Mouse (Mus musculus) T-cell, adult 2 months (primary cell): ENCODE results near the gene Map1s.

Source experiments
- DNase-seq: peaks from one replicate; pipeline ENCODE4 v3.0.0; 2022; ENCODE audit warnings: low spot score

Gene Map1s

GRCm38 (mm10) chr8:70898661-70899198, 7.0 kb upstream of the Map1s start:
- no peak for DNase-seq

- no peak for DNase-seq
These were observed 6.5 kb upstream of the Map1s start for GRCm38 (mm10) chr8:70899226-70899625.

GRCm38 (mm10) chr8:70900872-70901387, 4.8 kb upstream of the Map1s start:
- DNase-seq = no peak

- no peak for DNase-seq
These were observed 3.5 kb upstream of the Map1s start for GRCm38 (mm10) chr8:70902211-70902610.

- no peak for DNase-seq
These were observed 2.6 kb upstream of the Map1s start for GRCm38 (mm10) chr8:70903112-70903511.

- no peak for DNase-seq
These were observed 2.1 kb upstream of the Map1s start for GRCm38 (mm10) chr8:70903582-70903981.

- DNase-seq = no peak
These were observed 1.2 kb upstream of the Map1s start for GRCm38 (mm10) chr8:70904532-70904931.

GRCm38 (mm10) chr8:70905463-70905830, 285 bp upstream of the Map1s start:
- DNase-seq = no peak

GRCm38 (mm10) chr8:70907518-70907917, 1.8 kb downstream of the Map1s start:
- DNase-seq = no peak

- no peak for DNase-seq
These were observed 5.9 kb downstream of the Map1s start for GRCm38 (mm10) chr8:70911596-70911995.

- DNase-seq = no peak
These were observed 7.2 kb downstream of the Map1s start for GRCm38 (mm10) chr8:70912955-70913354.

- no peak for DNase-seq
These were observed 7.8 kb downstream of the Map1s start for GRCm38 (mm10) chr8:70913523-70913922.

GRCm38 (mm10) chr8:70914704-70915103, 9.0 kb downstream of the Map1s start:
- DNase-seq = no peak

GRCm38 (mm10) chr8:70920049-70920922, 14.6 kb downstream of the Map1s start:
- no peak for DNase-seq

GRCm38 (mm10) chr8:70924151-70924550, 18.4 kb downstream of the Map1s start:
- DNase-seq = no peak

GRCm38 (mm10) chr8:70925754-70926153, 20.0 kb downstream of the Map1s start:
- DNase-seq = no peak

- DNase-seq = no peak
These were observed 20.7 kb downstream of the Map1s start for GRCm38 (mm10) chr8:70926396-70926795.

- DNase-seq = no peak
These were observed 22.4 kb downstream of the Map1s start for GRCm38 (mm10) chr8:70928096-70928495.

GRCm38 (mm10) chr8:70928778-70929322, 23.1 kb downstream of the Map1s start:
- no peak for DNase-seq

- no peak for DNase-seq
These were observed 26.0 kb downstream of the Map1s start for GRCm38 (mm10) chr8:70931731-70932130.

- DNase-seq = no peak
These were observed 27.3 kb downstream of the Map1s start for GRCm38 (mm10) chr8:70933036-70933435.

- DNase-seq = no peak
These were observed 29.1 kb downstream of the Map1s start for GRCm38 (mm10) chr8:70934786-70935185.

- DNase-seq = no peak
These were observed 31.5 kb downstream of the Map1s start for GRCm38 (mm10) chr8:70937200-70937599.
